Mouse (Mus musculus) gastrocnemius, adult 2 months (tissue): ENCODE measurements around the gene Tgfbi. TPM values are rescaled to one million over a fixed set of nuclear protein-coding genes. Genes with fewer than 3 reads are reported as not detected.

Experiments used
- DNase-seq: peaks from one replicate; pipeline ENCODE4 v3.0.0; 2022
- H3K27ac ChIP-seq: fragments of 200-600 bp; 2 replicates; pipeline ENCODE4 v1.8.1; 2022; ENCODE audit warnings: mild to moderate bottlenecking
- H3K4me3 ChIP-seq: fragments of 200-600 bp; 2 replicates; pipeline ENCODE4 v1.8.1; 2022; ENCODE audit warnings: mild to moderate bottlenecking, moderate library complexity
- CTCF ChIP-seq: fragments of 200-600 bp; IDR thresholded peaks from 2 replicates; pipeline ENCODE4 v1.8.1; 2022; ENCODE audit warnings: antibody characterized with exemption, mild to moderate bottlenecking, moderate library complexity
- intact Hi-C: fragments of 180-260 bp; cut with DNase I; formaldehyde crosslinking; loops from one replicate; pipeline ENCODE4 v1.15.1; 2025
- long read RNA-seq, 2 experiments: library from polyadenylated mRNA; stranded (forward); transcript quantifications; one replicate each; pipeline ENCODE4 v2.0.0; 2021
- total RNA-seq, 2 experiments: library from RNA; stranded (reverse); gene quantifications; 2 replicates each; pipeline ENCODE4 v1.2.3; 2021

Gene Tgfbi
- total RNA-seq, result 10 to 100 TPM; 13.0 to 24.8 TPM
- long read RNA-seq, experiment 1, transcript Tgfbi-201 (17 exons, 2,714 nt), result major isoform, 16 of 18 reads
- long read RNA-seq, experiment 1, partial matches to known transcripts, result 2 of 18 reads
- long read RNA-seq, experiment 1, other reads (novel, unspliced or antisense), result 0 of 18 reads
- long read RNA-seq, experiment 2, partial matches to known transcripts, result 2 of 5 reads
- long read RNA-seq, experiment 2, other reads (novel, unspliced or antisense), result 0 of 5 reads

GRCm38 (mm10) chr13:56609103-56609856, at the start of gene Tgfbi:
Tgfbi (plus strand) TSS chr13:56609523.
- peak; percentile 78 for DNase-seq
- Histone ChIP-seq H3K27ac (peak within 1 kb of the TSS; percentile 81), H3K4me3 (peak within 1 kb of the TSS; percentile 75)
- no peak for TF ChIP-seq CTCF
- intact Hi-C loops, result no loop called here

GRCm38 (mm10) chr13:56559841-56560370, 49.4 kb upstream of the Tgfbi start:
- intact Hi-C loops, result loop anchor here (5.0 to 10.0 kb wide), 3 partner anchors 85 to 197 kb away; no protein-coding TSS in a partner anchor
- TF ChIP-seq CTCF, result no peak
- no peak for DNase-seq
- H3K27ac ChIP-seq, result no peak overlapping the region
- no peak overlapping the region for H3K4me3 ChIP-seq

DNA sequence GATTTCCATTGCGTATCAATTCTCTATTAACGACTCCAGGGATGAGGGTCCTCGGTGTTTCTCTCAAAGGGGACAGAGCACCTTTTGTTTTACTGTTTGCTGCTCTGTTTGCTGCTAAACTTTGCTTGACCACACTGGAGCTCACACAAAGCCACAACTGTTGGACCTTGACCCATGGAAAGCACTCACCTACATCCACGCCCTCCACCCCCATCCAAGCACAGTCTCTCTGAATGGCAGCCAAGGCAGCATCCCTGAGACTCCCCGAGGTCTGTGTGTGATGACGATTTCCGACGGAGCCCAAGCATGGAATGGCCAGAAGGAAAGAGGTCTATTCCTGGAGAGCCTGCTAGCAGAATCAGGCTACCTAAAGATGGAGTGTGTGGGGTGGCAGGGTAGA, 48.2 kb upstream of the Tgfbi start:
- no peak for TF ChIP-seq CTCF
- intact Hi-C loops, result no loop called here
- no peak for DNase-seq
- H3K4me3 ChIP-seq, result no peak overlapping the region
- H3K27ac ChIP-seq, result no peak overlapping the region

DNA sequence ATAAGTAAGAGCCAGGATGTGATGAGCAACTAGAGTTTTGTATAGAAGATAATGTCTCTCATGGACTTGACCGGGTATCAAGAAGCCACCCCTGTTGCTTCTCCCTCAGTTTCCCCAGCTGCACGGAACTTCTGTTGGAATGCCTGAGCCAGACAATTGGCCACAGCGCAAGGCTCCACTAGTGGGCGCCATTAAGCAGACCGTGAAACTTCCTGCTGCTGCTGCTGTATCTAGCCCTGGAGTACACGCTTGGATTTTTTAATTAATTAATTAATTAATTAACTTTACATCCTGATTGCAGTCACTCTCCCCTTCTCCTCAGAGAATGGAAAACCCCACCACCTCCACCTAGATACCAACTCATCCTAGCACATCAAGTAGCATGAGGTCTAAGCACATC, 46.2 kb upstream of the Tgfbi start:
- peak; percentile 55 for DNase-seq
- intact Hi-C loops, result loop anchor here (1.0 kb wide), 1 partner anchor 95 kb away; no protein-coding TSS in a partner anchor
- TF ChIP-seq CTCF, result peak; percentile 76
- Histone ChIP-seq H3K4me3 (no peak overlapping the region), H3K27ac (no peak overlapping the region)

DNA sequence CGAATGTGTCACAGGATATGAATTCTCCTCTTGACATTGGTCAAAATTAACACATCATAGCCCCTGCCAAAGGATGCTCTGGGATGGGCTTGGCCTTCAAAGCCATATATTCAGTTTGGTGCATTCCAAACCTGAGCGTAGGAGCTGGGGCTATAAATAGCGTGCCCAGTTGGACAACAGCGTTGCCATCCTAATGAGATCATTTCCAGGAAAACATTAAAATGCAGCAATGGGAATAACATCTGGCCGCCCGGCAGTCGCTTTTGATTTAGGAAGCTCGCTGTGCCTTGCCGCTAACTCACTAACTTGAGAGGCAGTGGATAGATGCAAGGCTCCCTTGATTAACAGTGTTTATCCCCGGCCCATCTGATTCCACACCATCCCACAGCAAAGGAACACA, 43.0 kb upstream of the Tgfbi start:
- no peak for DNase-seq
- Histone ChIP-seq H3K27ac (peak overlapping the region; percentile 63), H3K4me3 (peak overlapping the region; percentile 28; the same call in 1 of the 2 replicates)
- no peak for TF ChIP-seq CTCF
- intact Hi-C loops, result loop anchor here (5.0 kb wide), 1 partner anchor 71 kb away; no protein-coding TSS in a partner anchor

DNA sequence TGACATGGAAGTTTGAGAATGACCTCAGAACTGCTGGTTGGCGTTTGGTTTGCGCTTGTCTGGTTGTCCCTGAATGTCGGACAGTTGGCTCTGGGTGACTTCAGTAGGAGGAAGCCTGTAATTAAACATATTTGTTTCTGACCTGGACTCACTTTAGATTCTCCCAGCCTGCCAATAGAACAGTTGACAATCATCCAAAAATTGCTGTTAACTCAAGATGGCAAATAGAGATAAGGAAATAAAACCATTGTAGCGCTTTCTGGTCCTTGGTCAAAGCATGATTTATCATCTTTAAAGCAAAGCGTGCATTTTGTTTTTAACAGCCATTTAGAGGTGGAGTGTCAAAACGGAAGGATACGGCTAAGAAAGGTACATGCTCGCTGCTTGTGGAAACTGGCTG, 37.7 kb upstream of the Tgfbi start:
- intact Hi-C loops, result loop anchor here (5.0 kb wide), 1 partner anchor 186 kb away; no protein-coding TSS in a partner anchor
- TF ChIP-seq CTCF, result no peak
- no peak overlapping the region for H3K27ac ChIP-seq
- DNase-seq, result no peak
- no peak overlapping the region for H3K4me3 ChIP-seq

GRCm38 (mm10) chr13:56575074-56575473, 34.2 kb upstream of the Tgfbi start:
- DNase-seq, result no peak
- TF ChIP-seq CTCF, result no peak
- Histone ChIP-seq H3K27ac (peak overlapping the region; percentile 80), H3K4me3 (no peak overlapping the region)
- intact Hi-C loops, result loop anchor here (2.0 to 5.0 kb wide), 2 partner anchors 84 to 162 kb away; no protein-coding TSS in a partner anchor

DNA sequence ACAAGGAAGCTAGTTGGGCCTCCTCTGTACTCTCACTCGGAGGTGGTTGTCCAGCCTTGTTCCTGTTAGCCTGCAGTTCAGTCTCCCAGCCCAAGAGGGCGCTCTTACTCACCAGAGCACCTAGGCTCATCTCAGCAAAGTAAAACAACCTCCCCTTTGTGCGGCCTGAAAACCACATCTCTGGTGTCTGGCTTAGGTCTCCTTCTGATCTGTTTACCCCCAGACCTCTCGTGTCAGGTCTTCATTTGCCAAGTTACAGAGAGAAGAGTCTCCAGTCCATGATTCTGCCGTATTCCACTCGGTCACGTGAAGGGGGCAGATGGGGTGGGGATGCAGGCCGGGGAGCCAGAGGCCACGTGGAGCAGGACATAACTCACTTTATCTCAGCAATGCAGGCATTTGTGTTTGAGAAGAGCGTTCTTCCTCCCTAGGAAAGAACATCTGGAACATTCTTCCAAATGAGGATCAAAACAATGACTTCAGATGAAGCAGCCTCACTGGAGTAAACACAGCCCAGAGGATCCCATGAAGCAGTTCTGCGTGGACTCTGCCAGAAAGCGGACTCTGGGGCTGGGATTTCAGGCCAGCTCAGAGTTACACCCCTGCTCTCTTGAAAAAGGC, 33.5 kb upstream of the Tgfbi start:
- peak overlapping the region; percentile 45 for H3K4me3 ChIP-seq
- TF ChIP-seq CTCF, result peak; percentile 96; the same call in 1 of the 2 replicates
- H3K27ac ChIP-seq, result peak overlapping the region; percentile 80
- peak; percentile 85 for DNase-seq
- intact Hi-C loops, result loop anchor here (2.0 to 5.0 kb wide), 2 partner anchors 83 to 161 kb away; no protein-coding TSS in a partner anchor

DNA sequence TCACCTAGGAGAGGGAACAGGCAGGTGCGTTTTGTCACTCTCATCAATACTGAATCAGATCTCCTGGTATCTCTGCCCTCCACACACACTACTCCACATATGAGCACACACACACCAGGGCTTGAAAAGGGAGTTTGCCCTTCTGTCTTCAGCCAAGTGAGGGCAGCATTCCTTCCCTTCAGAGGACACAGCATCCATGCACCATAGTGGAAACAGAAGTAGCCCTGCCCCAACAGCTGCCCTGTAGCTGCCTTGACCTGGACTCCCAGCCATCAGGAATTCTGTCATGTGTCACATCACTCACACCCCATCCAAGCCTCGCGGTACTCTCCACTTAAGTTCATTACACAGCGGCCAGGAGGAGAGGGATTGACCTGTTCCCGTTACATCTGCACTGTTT, 31.2 kb upstream of the Tgfbi start:
- H3K27ac ChIP-seq, result no peak overlapping the region
- intact Hi-C loops, result loop anchor here (5.0 kb wide), 1 partner anchor 159 kb away; no protein-coding TSS in a partner anchor
- DNase-seq, result no peak
- TF ChIP-seq CTCF, result no peak
- no peak overlapping the region for H3K4me3 ChIP-seq

- DNase-seq, result no peak
- intact Hi-C loops, result no loop called here
- H3K27ac ChIP-seq, result peak overlapping the region; percentile 63; the same call in 1 of the 2 replicates
- H3K4me3 ChIP-seq, result no peak overlapping the region
- no peak for TF ChIP-seq CTCF
Measured at GRCm38 (mm10) chr13:56580450-56580849, 28.9 kb upstream of the Tgfbi start.

DNA sequence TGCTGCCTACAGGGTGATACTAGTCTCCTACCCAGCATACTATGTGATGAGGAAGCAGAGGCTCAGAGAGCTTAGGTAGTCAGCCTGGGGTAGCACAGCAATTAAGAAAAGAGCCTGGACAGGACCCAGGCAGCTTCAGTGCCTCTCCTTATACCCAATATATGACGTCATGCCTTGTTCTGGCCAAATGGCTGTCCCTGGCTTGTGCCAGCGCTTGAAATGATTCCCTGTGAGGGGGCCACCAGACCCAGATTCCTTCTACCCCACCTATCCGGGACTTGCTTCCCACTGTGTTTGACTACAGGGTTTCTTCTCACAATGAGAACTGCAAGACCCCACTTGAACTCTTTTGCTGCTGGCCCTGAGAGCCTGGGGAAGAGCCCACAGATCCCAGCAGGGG, 27.8 kb upstream of the Tgfbi start:
- H3K27ac ChIP-seq, result peak overlapping the region; percentile 63
- TF ChIP-seq CTCF, result no peak
- intact Hi-C loops, result no loop called here

DNA sequence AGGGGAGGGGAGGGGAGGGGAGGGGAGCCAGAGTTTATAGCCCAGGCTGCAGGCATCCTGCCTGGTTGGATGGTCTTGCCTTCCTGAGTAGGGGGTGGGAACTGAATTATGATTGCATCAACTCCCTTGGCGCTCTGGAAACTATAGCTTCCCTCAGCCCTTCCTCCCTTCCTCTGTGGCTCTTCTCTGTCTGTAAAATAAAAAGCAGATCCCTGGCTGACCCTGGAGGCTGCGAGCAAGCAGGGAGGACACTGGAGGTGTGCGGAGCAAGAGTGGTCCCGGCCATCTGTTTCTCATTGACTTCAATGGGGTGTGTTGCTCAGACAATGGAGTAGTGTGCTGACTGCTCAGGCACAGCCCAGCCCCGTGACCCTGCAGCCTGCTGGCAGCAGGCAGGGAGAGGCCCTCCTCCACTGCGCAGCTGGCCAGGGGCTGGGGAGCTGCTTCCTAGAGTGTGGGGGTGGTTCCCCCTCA, 27.3 kb upstream of the Tgfbi start:
- H3K27ac ChIP-seq, result peak overlapping the region; percentile 71
- peak; percentile 78 for DNase-seq
- TF ChIP-seq CTCF, result no peak
- no peak overlapping the region for H3K4me3 ChIP-seq
- intact Hi-C loops, result no loop called here

More for the DNA sequence above, 27.8 kb upstream of the Tgfbi start:
- H3K4me3 ChIP-seq, result no peak overlapping the region
- DNase-seq, result peak; percentile 38
